Mouse (Mus musculus): ENCODE measurements at regions not wholly inside any gene's neighbourhood (a gene's known extent, or its start where the extent isn't known, plus 50 kb on each side); places are given as distances from the start of the nearest gene placed in this dataset.
A peak's percentile ranks its signal among the peaks of the same experiment; 100 is the strongest.
"Not testable (repeated sequence)": the region's sequence is repeated elsewhere in the genome, so short reads cannot be mapped to it uniquely, and the experiment has no call there.

- DNase-seq (ENCODE audit: low read depth): peak; percentile 84
- TF ChIP-seq CTCF (IDR thresholded peaks at IDR 0.05; ENCODE audit: borderline replicate concordance, extremely low read depth, insufficient read depth, insufficient read length) (no peak), POLR2A (IDR thresholded peaks at IDR 0.05; ENCODE audit: borderline replicate concordance, extremely low read depth, insufficient read depth, insufficient read length, poor library complexity, severe bottlenecking) (no peak)
Measured at GRCm38 (mm10) chr9:33152186-33152585, 516.2 kb downstream of the Ets1 start.

GRCm38 (mm10) chr9:33168159-33168558 is 532.1 kb downstream of the Ets1 start:
- no peak for TF ChIP-seq CTCF (IDR thresholded peaks at IDR 0.05; ENCODE audit: borderline replicate concordance, extremely low read depth, insufficient read depth, insufficient read length)
- no peak for TF ChIP-seq POLR2A (IDR thresholded peaks at IDR 0.05; ENCODE audit: borderline replicate concordance, extremely low read depth, insufficient read depth, insufficient read length, poor library complexity, severe bottlenecking)
- DNase-seq (ENCODE audit: low read depth): peak; percentile 24

- not testable (repeated sequence) for DNase-seq (ENCODE audit: low read depth)
Measured at GRCm38 (mm10) chr9:33169093-33169492, 533.1 kb downstream of the Ets1 start.

- TF ChIP-seq POLR2A (IDR thresholded peaks at IDR 0.05; ENCODE audit: borderline replicate concordance, extremely low read depth, insufficient read depth, insufficient read length, poor library complexity, severe bottlenecking): no peak
- TF ChIP-seq CTCF (IDR thresholded peaks at IDR 0.05; ENCODE audit: borderline replicate concordance, extremely low read depth, insufficient read depth, insufficient read length): no peak
- peak; percentile 5 for DNase-seq (ENCODE audit: low read depth)
Measured at GRCm38 (mm10) chr9:33180066-33180465, 544.0 kb downstream of the Ets1 start.

GRCm38 (mm10) chr9:33187187-33187586 is 551.2 kb downstream of the Ets1 start:
- TF ChIP-seq POLR2A (IDR thresholded peaks at IDR 0.05; ENCODE audit: borderline replicate concordance, extremely low read depth, insufficient read depth, insufficient read length, poor library complexity, severe bottlenecking): no peak
- no peak for TF ChIP-seq CTCF (IDR thresholded peaks at IDR 0.05; ENCODE audit: borderline replicate concordance, extremely low read depth, insufficient read depth, insufficient read length)
- DNase-seq (ENCODE audit: low read depth): no peak

GRCm38 (mm10) chr9:33209083-33209482 is 573.1 kb downstream of the Ets1 start:
- no peak for TF ChIP-seq POLR2A (IDR thresholded peaks at IDR 0.05; ENCODE audit: borderline replicate concordance, extremely low read depth, insufficient read depth, insufficient read length, poor library complexity, severe bottlenecking)
- TF ChIP-seq CTCF (IDR thresholded peaks at IDR 0.05; ENCODE audit: borderline replicate concordance, extremely low read depth, insufficient read depth, insufficient read length): no peak
- DNase-seq (ENCODE audit: low read depth): peak; percentile 11

- TF ChIP-seq CTCF (IDR thresholded peaks at IDR 0.05; ENCODE audit: borderline replicate concordance, extremely low read depth, insufficient read depth, insufficient read length) (no peak), POLR2A (IDR thresholded peaks at IDR 0.05; ENCODE audit: borderline replicate concordance, extremely low read depth, insufficient read depth, insufficient read length, poor library complexity, severe bottlenecking) (no peak)
- peak; percentile 72 for DNase-seq (ENCODE audit: low read depth)
Measured at GRCm38 (mm10) chr9:33214523-33214922, 578.5 kb downstream of the Ets1 start.

- TF ChIP-seq CTCF (IDR thresholded peaks at IDR 0.05; ENCODE audit: borderline replicate concordance, extremely low read depth, insufficient read depth, insufficient read length): no peak
- TF ChIP-seq POLR2A (IDR thresholded peaks at IDR 0.05; ENCODE audit: borderline replicate concordance, extremely low read depth, insufficient read depth, insufficient read length, poor library complexity, severe bottlenecking): no peak
Measured at GRCm38 (mm10) chr9:33220981-33221380, 585.0 kb downstream of the Ets1 start.

GRCm38 (mm10) chr9:33222066-33222805 is 586.2 kb downstream of the Ets1 start:
- DNase-seq (ENCODE audit: low read depth): no peak
- TF ChIP-seq POLR2A (IDR thresholded peaks at IDR 0.05; ENCODE audit: borderline replicate concordance, extremely low read depth, insufficient read depth, insufficient read length, poor library complexity, severe bottlenecking) (no peak), CTCF (IDR thresholded peaks at IDR 0.05; ENCODE audit: borderline replicate concordance, extremely low read depth, insufficient read depth, insufficient read length) (no peak)

More at GRCm38 (mm10) chr9:33220981-33221380, 585.0 kb downstream of the Ets1 start:
- DNase-seq (ENCODE audit: low read depth): no peak

- TF ChIP-seq POLR2A (IDR thresholded peaks at IDR 0.05; ENCODE audit: borderline replicate concordance, extremely low read depth, insufficient read depth, insufficient read length, poor library complexity, severe bottlenecking) (no peak), CTCF (IDR thresholded peaks at IDR 0.05; ENCODE audit: borderline replicate concordance, extremely low read depth, insufficient read depth, insufficient read length) (no peak)
- peak; percentile 74 for DNase-seq (ENCODE audit: low read depth)
Measured at GRCm38 (mm10) chr9:33233699-33234131, 597.7 kb downstream of the Ets1 start.

GRCm38 (mm10) chr9:33238190-33238589 is 602.2 kb downstream of the Ets1 start:
- no peak for TF ChIP-seq POLR2A (IDR thresholded peaks at IDR 0.05; ENCODE audit: borderline replicate concordance, extremely low read depth, insufficient read depth, insufficient read length, poor library complexity, severe bottlenecking)
- no peak for TF ChIP-seq CTCF (IDR thresholded peaks at IDR 0.05; ENCODE audit: borderline replicate concordance, extremely low read depth, insufficient read depth, insufficient read length)

GRCm38 (mm10) chr9:33238846-33239245 is 602.8 kb downstream of the Ets1 start:
- DNase-seq (ENCODE audit: low read depth): no peak
- TF ChIP-seq CTCF (IDR thresholded peaks at IDR 0.05; ENCODE audit: borderline replicate concordance, extremely low read depth, insufficient read depth, insufficient read length): no peak
- no peak for TF ChIP-seq POLR2A (IDR thresholded peaks at IDR 0.05; ENCODE audit: borderline replicate concordance, extremely low read depth, insufficient read depth, insufficient read length, poor library complexity, severe bottlenecking)

More at GRCm38 (mm10) chr9:33238190-33238589, 602.2 kb downstream of the Ets1 start:
- DNase-seq (ENCODE audit: low read depth): no peak

Data from brain, embryonic 14.5 days (tissue).